Mouse (Mus musculus) thymus, postnatal 14 days (tissue): ENCODE results near the gene Grin2b.
"Not testable (repeated sequence)": the region's sequence is repeated elsewhere in the genome, so short reads cannot be mapped to it uniquely, and the experiment has no call there.

ENCODE experiments used
- DNase-seq: peaks from one replicate; pipeline ENCODE4 v3.0.0; 2021

Grin2b gene

DNA sequence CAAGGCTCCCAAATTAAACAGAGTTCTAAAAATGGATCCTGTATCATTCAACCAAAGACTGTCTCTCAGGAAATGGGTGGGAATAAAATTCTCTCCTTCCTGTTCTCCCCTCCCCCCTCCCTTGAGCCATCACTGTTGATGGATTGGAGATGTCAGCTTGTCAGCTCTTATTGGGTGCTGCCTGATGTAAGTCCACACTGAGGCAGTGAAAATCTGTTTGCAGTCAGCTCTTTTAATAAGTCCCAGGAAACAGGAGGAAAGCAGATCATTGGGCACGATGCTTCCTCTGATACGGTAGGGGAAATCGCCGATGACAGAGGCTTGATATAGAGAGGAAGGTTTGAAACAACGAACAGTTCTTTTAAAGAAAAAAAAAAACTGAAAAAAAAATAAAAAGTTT lies 290.7 kb downstream of the Grin2b start:
- DNase-seq: no peak

DNA sequence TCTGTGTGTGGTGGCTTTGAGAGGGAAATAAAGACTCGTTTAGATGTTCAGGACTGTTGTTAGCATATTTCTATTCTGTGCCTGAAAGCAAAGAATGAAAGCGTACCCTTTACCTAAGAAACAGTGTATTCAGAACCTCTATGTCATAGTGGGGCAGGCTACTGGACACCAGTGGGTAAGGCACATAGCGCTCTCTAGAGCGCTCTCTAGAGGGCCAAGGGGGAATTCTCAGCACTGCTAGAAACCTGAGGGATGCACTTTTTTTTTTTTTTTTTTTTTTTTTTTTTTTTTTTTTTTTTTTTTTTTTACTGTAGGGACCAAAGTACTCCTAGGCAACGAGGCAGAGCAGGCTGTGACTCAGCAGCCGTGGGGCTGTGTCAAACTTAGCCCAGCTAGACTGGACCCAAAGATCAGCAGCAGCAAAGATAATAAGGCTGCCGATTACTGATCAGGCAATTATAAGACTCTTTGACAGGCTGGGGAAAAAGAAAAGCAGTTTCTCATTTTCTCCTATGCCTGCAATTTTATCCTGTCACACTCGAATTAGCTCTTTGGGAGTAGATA lies 297.1 kb downstream of the Grin2b start:
- DNase-seq: no peak

DNA sequence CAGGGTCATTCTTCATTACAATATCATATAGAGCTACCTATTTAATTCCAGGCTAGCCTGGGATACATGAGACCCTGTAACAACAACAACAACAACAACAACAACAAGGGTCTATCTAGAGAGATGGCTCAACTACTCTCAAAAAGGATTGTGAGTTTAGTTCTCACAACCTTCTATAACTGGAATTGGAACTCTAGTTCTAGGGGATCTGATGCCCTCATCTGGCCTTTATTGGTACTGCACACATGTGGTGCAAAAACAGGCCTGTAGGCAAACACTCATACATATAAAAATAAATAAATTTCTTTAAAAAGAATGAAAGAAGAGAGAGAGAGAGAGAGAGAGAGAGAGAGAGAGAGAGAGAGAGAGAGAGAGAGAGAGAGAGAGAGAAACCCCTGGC lies 298.7 kb downstream of the Grin2b start:
- DNase-seq: no peak

- no peak for DNase-seq
Measured at GRCm38 (mm10) chr6:135865832-135866231, 307.5 kb downstream of the Grin2b start.

DNA sequence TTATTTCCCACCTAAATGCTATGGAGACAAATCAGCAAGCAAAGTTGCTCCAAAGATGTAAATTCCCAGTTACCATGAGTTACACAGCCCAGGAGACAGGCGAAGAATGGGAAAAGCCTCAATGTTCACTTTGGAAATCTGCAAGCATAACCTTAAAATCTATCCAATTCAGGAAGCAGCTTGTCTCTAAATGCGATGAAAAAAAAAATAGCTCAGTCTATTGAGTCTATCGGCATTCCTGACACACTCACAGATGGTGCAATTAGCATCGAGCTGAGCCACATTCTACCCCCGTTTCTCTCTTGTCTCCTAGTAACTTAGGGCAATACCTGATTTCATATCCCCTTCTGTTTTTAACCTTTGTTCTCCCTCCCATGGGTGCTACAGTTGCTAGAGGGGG lies 309.3 kb downstream of the Grin2b start:
- DNase-seq: no peak

DNA sequence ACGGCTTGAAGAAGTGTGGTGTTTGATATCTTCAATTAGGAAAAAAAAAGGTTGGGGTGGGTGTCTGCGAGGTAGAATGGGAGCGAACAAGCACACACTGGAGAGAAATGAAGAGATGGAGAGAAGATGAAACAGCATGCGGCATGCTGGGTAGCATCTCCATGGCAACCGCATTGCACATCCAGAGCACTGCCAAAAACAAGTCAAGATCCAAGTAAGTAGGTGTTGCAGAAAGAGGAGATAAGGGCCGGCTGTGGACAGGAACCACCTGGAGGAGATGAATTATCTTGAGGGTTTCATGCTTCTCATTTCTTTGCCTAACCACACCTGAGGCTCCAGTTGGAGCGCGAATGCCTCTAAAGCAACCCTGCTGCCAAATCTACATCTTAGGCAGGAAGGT lies 313.8 kb downstream of the Grin2b start:
- no peak for DNase-seq

- no peak for DNase-seq
Measured at GRCm38 (mm10) chr6:135854173-135854591, 319.1 kb downstream of the Grin2b start.

GRCm38 (mm10) chr6:135843755-135844154 lies 329.6 kb downstream of the Grin2b start:
- no peak for DNase-seq

DNA sequence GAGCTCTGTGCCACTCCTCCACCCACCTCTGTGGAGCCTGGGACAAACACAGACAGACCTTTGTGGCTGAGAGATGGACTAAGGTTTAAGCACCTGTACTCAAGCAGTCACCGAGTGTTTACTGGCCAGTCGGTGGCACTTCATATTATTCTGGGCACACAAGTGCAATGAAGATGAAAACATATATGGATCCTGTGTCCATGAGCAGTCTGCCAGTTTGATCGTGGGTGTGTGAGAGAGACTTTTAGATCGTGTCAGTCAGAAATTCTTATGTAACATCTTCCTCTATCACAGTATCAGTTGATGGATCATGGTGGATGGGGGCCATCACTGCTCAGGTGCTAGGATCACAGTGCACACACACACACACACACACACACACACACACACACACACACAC lies 337.0 kb downstream of the Grin2b start:
- no peak for DNase-seq

- DNase-seq: no peak
Measured at GRCm38 (mm10) chr6:135833542-135833941, 339.8 kb downstream of the Grin2b start.

- DNase-seq: no peak
Measured at GRCm38 (mm10) chr6:135832041-135832440, 341.3 kb downstream of the Grin2b start.

GRCm38 (mm10) chr6:135831032-135831431 lies 342.3 kb downstream of the Grin2b start:
- no peak for DNase-seq

DNA sequence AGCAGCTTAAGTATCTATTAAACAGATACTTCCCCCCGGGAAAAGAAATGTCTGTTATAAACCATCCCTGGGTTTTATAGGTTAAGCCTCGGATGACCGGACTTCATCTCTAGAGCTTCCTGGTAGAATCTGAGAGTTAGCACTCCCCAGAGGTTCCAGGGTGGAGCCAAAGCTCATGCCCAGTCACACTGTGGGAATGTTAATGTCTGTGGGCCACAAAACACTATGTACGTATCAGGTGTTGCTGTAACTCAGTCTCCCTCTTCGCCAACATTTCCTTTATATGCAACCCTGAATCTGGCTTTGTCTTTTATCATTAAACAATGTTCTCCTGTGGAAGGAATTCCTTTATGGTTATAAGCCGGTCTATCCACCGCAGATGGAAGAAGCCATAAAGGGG lies 343.9 kb downstream of the Grin2b start:
- no peak for DNase-seq

GRCm38 (mm10) chr6:135828976-135829375 lies 344.3 kb downstream of the Grin2b start:
- no peak for DNase-seq

DNA sequence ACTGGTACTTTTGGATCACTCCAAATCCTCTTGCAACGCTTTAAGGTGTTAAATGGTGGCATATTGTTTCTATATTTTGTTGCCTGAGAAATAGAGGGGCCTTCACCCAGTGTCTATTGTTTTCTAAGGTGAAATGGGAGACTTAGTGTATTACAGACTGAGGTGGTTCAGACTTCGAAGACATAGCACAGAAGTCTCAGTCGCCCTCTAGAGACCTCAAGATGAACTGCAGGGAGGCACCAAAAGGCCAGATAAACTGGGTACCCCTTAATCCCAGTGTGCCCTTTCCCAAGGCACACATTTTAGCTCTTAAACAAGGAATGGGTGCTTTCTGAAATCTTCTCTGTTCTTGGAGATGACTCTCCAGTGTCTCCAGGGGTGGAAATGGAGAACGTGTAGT lies 345.4 kb downstream of the Grin2b start:
- peak; percentile 19 for DNase-seq

GRCm38 (mm10) chr6:135827317-135827716 lies 346.0 kb downstream of the Grin2b start:
- DNase-seq: no peak

- not testable (repeated sequence) for DNase-seq
Measured at GRCm38 (mm10) chr6:135826776-135827175, 346.5 kb downstream of the Grin2b start.

DNA sequence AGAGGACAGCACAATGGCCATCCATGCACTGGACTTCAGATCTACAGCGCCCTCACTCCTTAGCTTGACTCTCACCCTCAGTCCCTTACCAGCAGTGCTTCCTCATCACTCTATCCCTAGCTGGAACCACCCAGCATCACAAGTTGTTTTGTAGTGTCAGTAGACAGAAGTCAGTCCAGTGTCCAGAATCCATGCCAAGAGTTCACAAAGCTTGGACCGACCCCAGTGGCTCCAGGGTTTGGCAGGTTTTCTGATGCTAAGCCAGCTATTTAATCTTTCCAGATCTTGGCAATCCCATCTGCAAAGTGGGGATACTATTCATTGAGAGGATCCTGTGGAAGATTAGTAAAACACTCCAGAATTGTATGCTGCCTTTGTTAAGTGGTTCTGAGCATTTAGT lies 355.9 kb downstream of the Grin2b start:
- no peak for DNase-seq

DNA sequence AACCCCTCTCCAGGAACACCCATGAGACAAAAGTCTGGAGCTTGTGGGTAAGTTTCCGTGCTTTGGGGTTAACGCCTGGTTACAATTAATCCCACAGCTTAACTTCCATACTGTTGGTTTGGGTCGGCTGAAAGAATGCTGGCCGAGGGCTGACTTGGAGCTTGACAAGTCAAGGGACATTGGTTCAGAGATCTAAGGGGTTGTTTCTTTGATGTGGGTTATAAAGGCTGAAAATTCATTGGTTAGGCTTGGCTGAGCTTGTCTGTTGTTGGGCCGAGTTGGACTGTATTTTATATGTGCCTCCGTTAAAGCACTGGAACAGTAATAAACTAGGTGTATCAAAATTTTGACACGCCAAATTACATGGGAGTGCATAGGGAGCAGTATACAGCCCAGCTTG lies 359.6 kb downstream of the Grin2b start:
- no peak for DNase-seq

DNA sequence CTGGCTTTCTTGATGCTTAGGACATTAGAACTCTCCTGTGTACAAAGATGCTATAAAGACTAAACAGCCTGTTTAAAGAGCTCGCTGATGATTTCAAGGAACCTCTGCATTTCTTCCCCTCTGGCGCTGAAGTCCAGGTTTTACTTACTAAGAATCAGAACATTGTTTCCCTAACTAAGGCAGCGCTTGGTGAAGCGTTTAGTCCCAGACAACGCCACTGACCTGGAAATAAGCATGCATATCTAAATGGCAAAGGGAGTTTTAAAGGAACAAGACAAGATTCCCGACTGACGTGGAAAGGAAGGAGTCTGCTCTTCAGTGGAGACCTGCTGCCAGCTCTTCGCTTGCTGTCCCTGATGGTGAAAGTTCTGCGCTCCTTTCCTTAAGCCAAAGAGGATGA lies 367.9 kb downstream of the Grin2b start:
- DNase-seq: no peak

GRCm38 (mm10) chr6:135799949-135800348 lies 373.4 kb downstream of the Grin2b start:
- no peak for DNase-seq

DNA sequence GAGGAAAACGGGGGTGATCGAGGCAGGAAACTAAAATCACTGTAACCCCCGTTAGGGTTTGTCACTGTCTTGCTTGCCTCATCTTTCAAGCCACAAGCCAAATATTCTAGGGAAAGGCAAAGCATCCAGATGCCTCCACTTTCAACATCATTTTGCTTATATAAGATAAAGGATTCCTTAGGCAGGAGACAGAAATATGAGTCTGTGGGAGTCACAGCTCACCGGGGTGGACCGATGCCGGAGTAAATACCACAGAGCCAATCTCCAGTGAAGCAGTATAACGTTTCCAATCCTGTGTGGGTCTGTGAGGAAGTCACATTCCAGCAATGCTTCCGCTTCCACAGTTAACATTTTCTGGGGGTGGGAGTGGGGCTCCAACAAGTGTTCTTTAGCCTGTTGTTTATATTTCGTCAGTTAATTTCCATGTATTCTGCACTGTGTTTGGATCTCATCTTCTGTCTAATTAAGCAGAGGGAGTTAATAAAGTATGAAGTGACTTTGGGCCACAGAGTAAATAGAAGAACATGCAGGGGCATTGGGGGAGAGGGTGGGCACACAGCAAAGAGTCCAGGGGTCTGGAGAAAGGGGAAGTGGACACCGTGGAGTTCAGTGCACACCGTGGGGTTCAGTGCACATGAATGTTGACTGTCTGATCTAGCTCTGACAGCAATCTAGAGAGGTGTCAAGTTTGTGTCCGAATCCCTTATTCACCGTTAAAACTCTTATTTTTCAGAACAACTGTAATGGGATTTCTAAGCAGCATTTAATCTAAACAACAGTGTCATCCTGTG lies 374.9 kb downstream of the Grin2b start:
- DNase-seq: no peak

- no peak for DNase-seq
Measured at GRCm38 (mm10) chr6:135797371-135798033, 375.8 kb downstream of the Grin2b start.

GRCm38 (mm10) chr6:135796911-135797310 lies 376.4 kb downstream of the Grin2b start:
- no peak for DNase-seq
